Mouse (Mus musculus): ENCODE results near the gene Ccl4. TPM values are rescaled to one million over a fixed set of nuclear protein-coding genes. Genes with fewer than 3 reads are reported as not detected.

The Ccl4 gene
- polyA plus RNA-seq, 1 experiment from 2014 or later = 0.56 TPM

DNA sequence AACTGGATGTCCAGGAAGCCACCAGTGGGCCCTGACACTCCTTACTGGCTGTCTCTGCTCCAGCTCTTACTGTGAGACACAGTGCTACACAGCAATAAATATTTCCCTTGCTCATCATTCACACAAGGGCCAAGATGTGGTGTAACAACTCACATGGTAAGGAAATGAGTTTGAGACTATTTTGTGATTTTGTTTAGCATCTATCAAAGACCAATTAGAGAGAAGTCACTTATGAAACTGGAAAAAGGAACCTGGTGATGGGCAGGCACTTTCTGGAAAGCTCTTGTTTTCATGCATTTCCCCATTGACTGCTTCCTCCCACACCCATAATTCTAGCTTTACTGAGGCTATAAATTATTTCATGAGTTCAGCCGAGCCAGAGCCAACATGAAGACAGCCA, 41.3 kb downstream of the Ccl4 start, which contains the start of gene Wfdc17:
TSS of gene Wfdc17 (plus strand) at position 287 of the 400 bp plus-strand sequence.
- no peak for TF ChIP-seq CTCF (IDR thresholded peaks at IDR 0.05; ENCODE audit: low read depth)
- WGBS = 21% methylated on average over 1 of the region's 1 CpGs
- no peak within 1 kb of the TSS for H3K4me3 ChIP-seq (ENCODE audit: low read depth, low read length)
- no peak within 1 kb of the TSS for H3K27ac ChIP-seq (ENCODE audit: low read depth, low read length)
- no peak within 1 kb of the TSS for H3K9ac ChIP-seq (ENCODE audit: low read depth, low read length)
- H3K4me1 ChIP-seq (replicated peaks; ENCODE audit: control insufficient read depth, insufficient read depth, low read length) = no peaks in the 10 kb centered on the region
- no peak within 1 kb of the TSS for H3K4me2 ChIP-seq (replicated peaks; ENCODE audit: low read depth)
- no peak for ATAC-seq
- H3K9me3 ChIP-seq (ENCODE audit: control insufficient read depth) = no peaks in the 10 kb centered on the region
- no peaks in the 10 kb centered on the region for H3K36me3 ChIP-seq (ENCODE audit: control insufficient read depth, insufficient read depth)
- no peaks in the 10 kb centered on the region for H3K27me3 ChIP-seq (replicated peaks; ENCODE audit: control insufficient read depth, insufficient read depth, low read length)

DNA sequence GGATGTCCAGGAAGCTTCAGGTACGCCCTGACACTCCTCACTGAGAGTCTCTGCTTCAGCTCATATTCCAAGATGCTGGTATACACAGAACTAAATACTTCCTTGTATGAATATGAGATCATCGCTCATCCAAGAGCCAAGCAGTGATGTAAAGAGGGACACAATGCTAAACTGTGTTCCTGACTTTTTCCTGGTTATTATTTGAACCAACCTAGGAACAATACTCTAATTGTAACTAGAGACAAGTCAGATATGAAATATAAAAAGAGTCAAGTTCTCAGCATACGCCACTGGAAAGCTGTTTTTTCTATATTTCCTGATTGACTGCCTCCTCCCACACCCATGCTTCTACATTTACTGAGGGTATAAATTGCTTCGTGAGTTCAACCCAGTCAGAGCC, 46.3 kb downstream of the Ccl4 start, which contains the start of gene Wfdc18:
TSS of gene Wfdc18 (plus strand) at position 301 of the 400 bp plus-strand sequence.
- no peak within 1 kb of the TSS for H3K27ac ChIP-seq (ENCODE audit: low read depth, low read length)
- H3K9me3 ChIP-seq (ENCODE audit: control insufficient read depth) = no peaks in the 10 kb centered on the region
- no peak for TF ChIP-seq CTCF (IDR thresholded peaks at IDR 0.05; ENCODE audit: low read depth)
- 57% methylated on average over 4 of the region's 4 CpGs for WGBS
- no peaks in the 10 kb centered on the region for H3K27me3 ChIP-seq (replicated peaks; ENCODE audit: control insufficient read depth, insufficient read depth, low read length)
- ATAC-seq = no peak
- no peak within 1 kb of the TSS for H3K4me3 ChIP-seq (ENCODE audit: low read depth, low read length)
- no peaks in the 10 kb centered on the region for H3K4me1 ChIP-seq (replicated peaks; ENCODE audit: control insufficient read depth, insufficient read depth, low read length)
- H3K36me3 ChIP-seq (ENCODE audit: control insufficient read depth, insufficient read depth) = no peaks in the 10 kb centered on the region
- H3K9ac ChIP-seq (ENCODE audit: low read depth, low read length) = no peak within 1 kb of the TSS
- no peak within 1 kb of the TSS for H3K4me2 ChIP-seq (replicated peaks; ENCODE audit: low read depth)

DNA sequence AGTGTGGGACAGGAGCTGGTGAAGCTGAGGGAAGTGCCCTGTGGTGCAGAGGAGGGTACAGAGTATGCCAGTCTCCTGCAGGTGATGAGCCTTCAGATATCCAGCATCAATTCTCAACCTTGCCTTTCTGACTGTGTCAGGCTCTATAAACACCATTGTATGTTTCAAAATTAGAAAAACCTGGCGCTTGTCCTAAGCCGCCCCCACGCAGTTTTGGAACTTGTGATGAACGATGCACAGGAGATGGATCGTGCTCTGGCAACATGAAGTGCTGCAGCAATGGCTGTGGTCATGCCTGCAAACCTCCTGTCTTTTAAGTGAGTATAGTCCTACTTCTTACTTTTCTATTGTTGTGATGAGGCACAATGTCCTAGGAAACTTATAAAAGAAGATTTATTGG, 47.3 kb downstream of the Ccl4 start:
- WGBS = 91% methylated on average over 5 of the region's 5 CpGs
- H3K27me3 ChIP-seq (replicated peaks; ENCODE audit: control insufficient read depth, insufficient read depth, low read length) = no peaks in the 10 kb centered on the region
- no peaks in the 10 kb centered on the region for H3K4me1 ChIP-seq (replicated peaks; ENCODE audit: control insufficient read depth, insufficient read depth, low read length)
- H3K9me3 ChIP-seq (ENCODE audit: control insufficient read depth) = no peaks in the 10 kb centered on the region
- ATAC-seq = no peak
- H3K9ac ChIP-seq (ENCODE audit: low read depth, low read length) = no peak overlapping the region
- no peak overlapping the region for H3K4me3 ChIP-seq (ENCODE audit: low read depth, low read length)
- no peak overlapping the region for H3K27ac ChIP-seq (ENCODE audit: low read depth, low read length)
- no peaks in the 10 kb centered on the region for H3K36me3 ChIP-seq (ENCODE audit: control insufficient read depth, insufficient read depth)
- no peak for TF ChIP-seq CTCF (IDR thresholded peaks at IDR 0.05; ENCODE audit: low read depth)
- no peak overlapping the region for H3K4me2 ChIP-seq (replicated peaks; ENCODE audit: low read depth)

DNA sequence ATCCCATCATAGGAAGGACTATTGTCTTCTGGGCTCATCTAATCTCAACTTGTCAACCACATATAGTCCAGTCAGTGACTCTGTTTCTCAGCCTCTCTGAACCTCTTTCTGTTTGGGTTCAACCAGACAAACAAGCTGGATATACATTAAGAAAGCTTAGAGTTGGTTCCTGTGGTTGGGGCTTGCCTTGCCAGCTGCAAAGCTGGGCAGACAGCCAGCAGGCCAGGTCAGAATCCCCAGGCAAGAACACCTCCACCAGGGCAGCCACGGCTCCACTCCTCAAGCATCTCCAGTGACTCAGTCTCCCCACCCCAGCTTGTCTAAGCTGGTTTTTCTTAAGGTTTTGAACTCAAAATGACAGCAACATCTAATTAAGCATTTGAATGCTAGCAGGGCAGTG, 50.3 kb downstream of the Ccl4 start:
- no peaks in the 10 kb centered on the region for H3K27me3 ChIP-seq (replicated peaks; ENCODE audit: control insufficient read depth, insufficient read depth, low read length)
- TF ChIP-seq CTCF (IDR thresholded peaks at IDR 0.05; ENCODE audit: low read depth) = no peak
- 60% methylated on average over 1 of the region's 1 CpGs for WGBS
- no peak overlapping the region for H3K27ac ChIP-seq (ENCODE audit: low read depth, low read length)
- no peak overlapping the region for H3K9ac ChIP-seq (ENCODE audit: low read depth, low read length)
- ATAC-seq = no peak
- no peak overlapping the region for H3K4me2 ChIP-seq (replicated peaks; ENCODE audit: low read depth)
- H3K4me3 ChIP-seq (ENCODE audit: low read depth, low read length) = no peak overlapping the region
- no peaks in the 10 kb centered on the region for H3K36me3 ChIP-seq (ENCODE audit: control insufficient read depth, insufficient read depth)
- H3K9me3 ChIP-seq (ENCODE audit: control insufficient read depth) = no peaks in the 10 kb centered on the region
- H3K4me1 ChIP-seq (replicated peaks; ENCODE audit: control insufficient read depth, insufficient read depth, low read length) = no peaks in the 10 kb centered on the region

- WGBS = 74% methylated on average over 2 of the region's 2 CpGs
These were observed 51.5 kb downstream of the Ccl4 start for GRCm38 (mm10) chr11:83713925-83714324.

More at GRCm38 (mm10) chr11:83713925-83714324, 51.5 kb downstream of the Ccl4 start:
- no peak overlapping the region for H3K9ac ChIP-seq (ENCODE audit: low read depth, low read length)
- no peaks in the 10 kb centered on the region for H3K27me3 ChIP-seq (replicated peaks; ENCODE audit: control insufficient read depth, insufficient read depth, low read length)
- no peak overlapping the region for H3K27ac ChIP-seq (ENCODE audit: low read depth, low read length)
- no peak overlapping the region for H3K4me3 ChIP-seq (ENCODE audit: low read depth, low read length)
- no peaks in the 10 kb centered on the region for H3K9me3 ChIP-seq (ENCODE audit: control insufficient read depth)
- no peaks in the 10 kb centered on the region for H3K36me3 ChIP-seq (ENCODE audit: control insufficient read depth, insufficient read depth)
- no peak overlapping the region for H3K4me2 ChIP-seq (replicated peaks; ENCODE audit: low read depth)
- H3K4me1 ChIP-seq (replicated peaks; ENCODE audit: control insufficient read depth, insufficient read depth, low read length) = no peaks in the 10 kb centered on the region
- no peak for ATAC-seq
- no peak for TF ChIP-seq CTCF (IDR thresholded peaks at IDR 0.05; ENCODE audit: low read depth)

Other genes with a start within 250 kb of the Ccl4 start
- gene Gas2l2, start 233.1 kb upstream of the Ccl4 start, polyA plus RNA-seq (2015; fragmentation: Nextera tagmentation; extraction: Ambion mirVana) = 0.51 and 0.65 TPM in 2 replicates
- 0.76 and 1.5 TPM in 2 replicates for gene 1700020L24Rik, start 224.9 kb upstream of the Ccl4 start, polyA plus RNA-seq (2015; fragmentation: Nextera tagmentation; extraction: Ambion mirVana)
- gene Mmp28, start 199.5 kb upstream of the Ccl4 start, polyA plus RNA-seq (2015; fragmentation: Nextera tagmentation; extraction: Ambion mirVana) = 1.6 and 2.1 TPM in 2 replicates
- 5.4 and 7.3 TPM in 2 replicates for gene Taf15, start 189.5 kb upstream of the Ccl4 start, polyA plus RNA-seq (2015; fragmentation: Nextera tagmentation; extraction: Ambion mirVana)
- gene Heatr9, start 140.4 kb upstream of the Ccl4 start, polyA plus RNA-seq (2015; fragmentation: Nextera tagmentation; extraction: Ambion mirVana) = not detected in 2 replicates
- gene Ccl5, start 132.1 kb upstream of the Ccl4 start, polyA plus RNA-seq (2015; fragmentation: Nextera tagmentation; extraction: Ambion mirVana) = 1.8 and 2.4 TPM in 2 replicates
- 11.2 and 13.4 TPM in 2 replicates for gene Ccl9, start 83.9 kb upstream of the Ccl4 start, polyA plus RNA-seq (2015; fragmentation: Nextera tagmentation; extraction: Ambion mirVana)
- gene Ccl6, start 69.5 kb upstream of the Ccl4 start, polyA plus RNA-seq (2015; fragmentation: Nextera tagmentation; extraction: Ambion mirVana) = 100 and 108 TPM in 2 replicates
- gene Rpl9-ps1, start 17.0 kb upstream of the Ccl4 start, polyA plus RNA-seq (2015; fragmentation: Nextera tagmentation; extraction: Ambion mirVana) = not detected in 2 replicates
- 1.2 and 1.3 TPM in 2 replicates for gene Ccl3, start 13.2 kb upstream of the Ccl4 start, polyA plus RNA-seq (2015; fragmentation: Nextera tagmentation; extraction: Ambion mirVana)
- 5.6 and 7.5 TPM in 2 replicates for gene Wfdc17, start 41.4 kb downstream of the Ccl4 start, polyA plus RNA-seq (2015; fragmentation: Nextera tagmentation; extraction: Ambion mirVana)
- gene Wfdc18, start 46.4 kb downstream of the Ccl4 start, polyA plus RNA-seq (2015; fragmentation: Nextera tagmentation; extraction: Ambion mirVana) = 1.1 and 3.2 TPM in 2 replicates
- not detected in 2 replicates for gene Wfdc21, start 84.4 kb downstream of the Ccl4 start, polyA plus RNA-seq (2015; fragmentation: Nextera tagmentation; extraction: Ambion mirVana)
- 7.7 and 11.5 TPM in 2 replicates for gene Heatr6, start 91.1 kb downstream of the Ccl4 start, polyA plus RNA-seq (2015; fragmentation: Nextera tagmentation; extraction: Ambion mirVana)
- 12.0 and 13.2 TPM in 2 replicates for gene Hnf1b, start 187.5 kb downstream of the Ccl4 start, polyA plus RNA-seq (2015; fragmentation: Nextera tagmentation; extraction: Ambion mirVana)

Measured in intestine, postnatal 0 days (tissue).